Mouse (Mus musculus) adipocyte (in vitro differentiated cells): ENCODE measurements around the gene Mrpl1.

Source experiments
- DNase-seq: peaks from one replicate; pipeline ENCODE4 v3.0.0-alpha.2; 2016; ENCODE audit warnings: low spot score

Mrpl1 gene

GRCm38 (mm10) chr5:96207531-96207930, 1.8 kb upstream of the Mrpl1 start:
- peak; percentile 15 for DNase-seq

GRCm38 (mm10) chr5:96208543-96208942, 750 bp upstream of the Mrpl1 start:
- DNase-seq: no peak

- peak; percentile 97 for DNase-seq
Observed at GRCm38 (mm10) chr5:96209916-96210583, 757 bp downstream of the Mrpl1 start.

- no peak for DNase-seq
Observed at GRCm38 (mm10) chr5:96218648-96219047, 9.4 kb downstream of the Mrpl1 start.

GRCm38 (mm10) chr5:96219512-96219911, 10.2 kb downstream of the Mrpl1 start:
- DNase-seq: no peak

GRCm38 (mm10) chr5:96221298-96221697, 12.0 kb downstream of the Mrpl1 start:
- no peak for DNase-seq

- DNase-seq: peak; percentile 89
Observed at GRCm38 (mm10) chr5:96221812-96222585, 12.7 kb downstream of the Mrpl1 start.

- no peak for DNase-seq
Observed at GRCm38 (mm10) chr5:96222964-96223363, 13.7 kb downstream of the Mrpl1 start.

- no peak for DNase-seq
Observed at GRCm38 (mm10) chr5:96226490-96226889, 17.2 kb downstream of the Mrpl1 start.

- no peak for DNase-seq
Observed at GRCm38 (mm10) chr5:96228967-96229366, 19.7 kb downstream of the Mrpl1 start.

- no peak for DNase-seq
Observed at GRCm38 (mm10) chr5:96238797-96239196, 29.5 kb downstream of the Mrpl1 start.

- peak; percentile 76 for DNase-seq
Observed at GRCm38 (mm10) chr5:96240856-96241255, 31.6 kb downstream of the Mrpl1 start.

GRCm38 (mm10) chr5:96244511-96244910, 35.2 kb downstream of the Mrpl1 start:
- no peak for DNase-seq

- no peak for DNase-seq
Observed at GRCm38 (mm10) chr5:96253995-96254394, 44.7 kb downstream of the Mrpl1 start.

GRCm38 (mm10) chr5:96255166-96255565, 45.9 kb downstream of the Mrpl1 start:
- DNase-seq: no peak

- DNase-seq: no peak
Observed at GRCm38 (mm10) chr5:96258210-96258609, 48.9 kb downstream of the Mrpl1 start.

- DNase-seq: peak; percentile 83
Observed at GRCm38 (mm10) chr5:96267017-96267702, 57.9 kb downstream of the Mrpl1 start.

- DNase-seq: no peak
Observed at GRCm38 (mm10) chr5:96271070-96271469, 61.8 kb downstream of the Mrpl1 start.

- no peak for DNase-seq
Observed at GRCm38 (mm10) chr5:96305786-96306185, 96.5 kb downstream of the Mrpl1 start.

GRCm38 (mm10) chr5:96306271-96306670, 97.0 kb downstream of the Mrpl1 start:
- no peak for DNase-seq

- DNase-seq: no peak
Observed at GRCm38 (mm10) chr5:96306826-96307225, 97.5 kb downstream of the Mrpl1 start.

- DNase-seq: no peak
Observed at GRCm38 (mm10) chr5:96308086-96308485, 98.8 kb downstream of the Mrpl1 start.

- no peak for DNase-seq
Observed at GRCm38 (mm10) chr5:96308645-96309044, 99.4 kb downstream of the Mrpl1 start.
